Mouse (Mus musculus): ENCODE results near the gene 1810010D01Rik.

DNA sequence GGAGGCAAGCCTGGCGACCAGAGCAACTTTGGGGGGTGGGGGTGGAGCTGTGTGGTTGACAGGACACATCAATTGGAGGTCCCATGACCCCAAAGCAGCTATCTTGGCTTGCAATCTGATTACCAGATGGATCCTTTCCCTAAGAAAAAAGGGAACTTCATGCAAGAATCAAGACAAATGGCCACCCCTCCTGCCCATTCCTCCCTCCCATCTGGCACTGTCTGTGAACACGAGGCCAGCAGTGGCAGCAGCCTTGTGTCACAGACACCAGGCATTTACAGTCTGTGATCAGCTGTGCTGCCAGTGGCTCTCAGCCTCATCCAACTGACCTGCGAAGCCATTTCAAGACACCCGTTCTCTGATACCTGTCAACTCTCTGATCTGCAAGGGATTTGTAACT, 25.5 kb downstream of the 1810010D01Rik start:
- TF ChIP-seq CTCF (IDR thresholded peaks at IDR 0.05; ENCODE audit: control insufficient read depth, insufficient read depth, low read length) (no peak), POLR2A (IDR thresholded peaks at IDR 0.05; ENCODE audit: borderline replicate concordance, control insufficient read depth, low read depth, low read length) (no peak)

Data from bone marrow, adult 2 months (tissue).